7 mouse cellular contexts compared by ENCODE assay signal in the genomic region with DNA sequence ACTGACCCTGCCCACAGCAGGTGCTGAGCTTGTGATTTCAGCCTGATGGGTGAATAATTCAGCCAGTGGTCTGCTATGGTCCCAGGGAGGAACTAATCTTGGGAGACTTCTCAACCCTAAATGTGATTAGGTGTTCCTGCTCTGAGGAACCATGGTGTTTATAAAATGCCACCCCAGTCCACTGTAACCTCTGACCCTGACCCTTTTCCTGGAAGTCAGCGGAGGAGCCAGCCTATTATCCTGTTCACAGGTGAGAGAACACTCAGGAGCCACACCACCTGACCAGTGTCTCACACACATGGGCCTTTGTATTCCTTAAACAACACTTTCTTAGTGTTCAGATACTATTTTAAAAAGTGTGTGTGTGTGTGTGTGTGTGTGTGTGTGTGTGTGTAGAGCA.
DNase-seq lines count a peak whose midpoint lies in the region; ATAC-seq and TF ChIP-seq lines count a peak whose summit lies in the region.

No protein-coding gene starts in this region.

- H3K9ac ChIP-seq in forebrain, embryonic 14.5 days (ENCODE audit: low read length): no peak overlapping the region
- no peak overlapping the region for H3K9ac ChIP-seq in limb, embryonic 11.5 days (ENCODE audit: low read length)
- no peak overlapping the region for H3K9ac ChIP-seq in neural tube, embryonic 14.5 days (replicated peaks; ENCODE audit: low read depth, low read length)

- WGBS in forebrain, embryonic 14.5 days: 100% methylated on average over 1 of the region's 1 CpGs
- 97% methylated on average over 1 of the region's 1 CpGs for WGBS in limb, embryonic 11.5 days
- 96% methylated on average over 1 of the region's 1 CpGs for WGBS in neural tube, embryonic 14.5 days

- no peaks in the 10 kb centered on the region for H3K27me3 ChIP-seq in forebrain, embryonic 14.5 days (replicated peaks; ENCODE audit: control insufficient read depth, insufficient read depth, low read length)
- H3K27me3 ChIP-seq in limb, embryonic 11.5 days (ENCODE audit: control insufficient read depth, insufficient read depth, low read length): no peaks in the 10 kb centered on the region
- no peaks in the 10 kb centered on the region for H3K27me3 ChIP-seq in neural tube, embryonic 14.5 days (ENCODE audit: control insufficient read depth, insufficient read depth, low read length)

- no peak overlapping the region for H3K4me2 ChIP-seq in forebrain, embryonic 14.5 days (ENCODE audit: low read length)
- H3K4me2 ChIP-seq in limb, embryonic 11.5 days (ENCODE audit: low read depth, severe bottlenecking): no peak overlapping the region
- H3K4me2 ChIP-seq in neural tube, embryonic 14.5 days (ENCODE audit: low read depth, low read length): no peak overlapping the region

- no peaks in the 10 kb centered on the region for H3K36me3 ChIP-seq in forebrain, embryonic 14.5 days (ENCODE audit: control insufficient read depth, insufficient read depth, low read length)
- no peaks in the 10 kb centered on the region for H3K36me3 ChIP-seq in limb, embryonic 11.5 days (ENCODE audit: control insufficient read depth, insufficient read depth, low read length)
- H3K36me3 ChIP-seq in neural tube, embryonic 14.5 days (ENCODE audit: control insufficient read depth, insufficient read depth, low read length): no peaks in the 10 kb centered on the region

- no peak for ATAC-seq in forebrain, embryonic 14.5 days
- no peak for ATAC-seq in limb, embryonic 11.5 days (ENCODE audit: insufficient number of reproducible peaks, low FRiP score, low TSS enrichment, low read depth)
- no peak for ATAC-seq in neural tube, embryonic 14.5 days (ENCODE audit: low read depth)

- no peak for TF ChIP-seq CTCF in left cerebral cortex, adult 2 months (IDR thresholded peaks at IDR 0.05)

- no peak for DNase-seq in left cerebral cortex, adult 2 months (ENCODE audit: extremely low spot score in 1 of 2, low spot score in 2 of 2)
- DNase-seq in left cerebral cortex, adult 8-10 months (ENCODE audit: low spot score in 2 of 2): no peak
- no peak for DNase-seq in forebrain, embryonic 14.5 days (ENCODE audit: low spot score)
- no peak for DNase-seq in limb, embryonic 11.5 days (ENCODE audit: low spot score)
- DNase-seq in testis, postnatal 10 days (ENCODE audit: low spot score): no peak
- DNase-seq in adrenal gland, adult 8-10 months: no peak

- H3K27ac ChIP-seq in left cerebral cortex, adult 2 months: peak overlapping the region; percentile 91
- H3K27ac ChIP-seq in forebrain, embryonic 14.5 days (ENCODE audit: low read depth, low read length): peak overlapping the region; percentile 60; the same call in 1 of the 2 replicates
- 0 out of 2 replicates have a peak overlapping the region, but pooled peaks have one; percentile 42 for H3K27ac ChIP-seq in limb, embryonic 11.5 days (replicated peaks; ENCODE audit: low read depth, low read length)
- 0 out of 2 replicates have a peak overlapping the region, but pooled peaks have one; percentile 16 for H3K27ac ChIP-seq in neural tube, embryonic 14.5 days (ENCODE audit: low read depth, low read length)

- no peaks in the 10 kb centered on the region for H3K9me3 ChIP-seq in forebrain, embryonic 14.5 days (replicated peaks; ENCODE audit: control insufficient read depth, low read length)
- no peaks in the 10 kb centered on the region for H3K9me3 ChIP-seq in limb, embryonic 11.5 days (ENCODE audit: control insufficient read depth, low read length)
- no peaks in the 10 kb centered on the region for H3K9me3 ChIP-seq in neural tube, embryonic 14.5 days (ENCODE audit: control insufficient read depth, low read length)

- no peak overlapping the region for H3K4me3 ChIP-seq in left cerebral cortex, adult 2 months
- H3K4me3 ChIP-seq in forebrain, embryonic 14.5 days (ENCODE audit: low read depth, low read length): no peak overlapping the region
- no peak overlapping the region for H3K4me3 ChIP-seq in limb, embryonic 11.5 days (ENCODE audit: low read depth, low read length)
- no peak overlapping the region for H3K4me3 ChIP-seq in neural tube, embryonic 14.5 days (ENCODE audit: low read depth, low read length)

- intact Hi-C loops in left cerebral cortex, adult 2 months (cut with DNase I): no loop called here

- peaks cover 9% of the 10 kb centered on the region for H3K4me1 ChIP-seq in forebrain, embryonic 14.5 days (ENCODE audit: control insufficient read depth, insufficient read depth, low read length)
- peaks cover 15% of the 10 kb centered on the region for H3K4me1 ChIP-seq in limb, embryonic 11.5 days (ENCODE audit: control insufficient read depth, insufficient read depth, low read length)
- peaks cover 13% of the 10 kb centered on the region for H3K4me1 ChIP-seq in neural tube, embryonic 14.5 days (ENCODE audit: control insufficient read depth, insufficient read depth, low read length)

Comparison
In these comparisons a context has a peak if more than half of its experiments do, and no peak if none do; other contexts are left out.
1. H3K27ac ChIP-seq: peak in every context shown above with its lines; median percentile 91 in left cerebral cortex, adult 2 months; 60 in forebrain, embryonic 14.5 days; 42 in limb, embryonic 11.5 days; 16 in neural tube, embryonic 14.5 days.